Mouse (Mus musculus) kidney, embryonic 14.5 days (tissue): Measurements from ENCODE around the gene Shmt2. TPM values are rescaled to one million over a fixed set of nuclear protein-coding genes. Genes with fewer than 3 reads are reported as not detected.

ENCODE experiments used
- ATAC-seq: fragments of 200-750 bp; cut with Nextera tagmentation; 2 replicates; pipeline ENCODE4 v1.8.0; 2017; ENCODE audit warnings: moderate number of reproducible peaks, mild to moderate bottlenecking, moderate TSS enrichment, moderate library complexity; ENCODE audit not compliant: low FRiP score, low TSS enrichment
- H3K27ac ChIP-seq: fragments of 300-500 bp; sonication (generic); 2 replicates; pipeline ENCODE4 v1.5.1; 2014; ENCODE audit warnings: low read depth, mild to moderate bottlenecking, low read length, moderate library complexity, mixed read lengths
- H3K27me3 ChIP-seq: fragments of 300-500 bp; sonication (generic); 2 replicates; pipeline ENCODE4 v1.6.1; 2014; ENCODE audit warnings: mild to moderate bottlenecking, low read length; ENCODE audit not compliant: control insufficient read depth, insufficient read depth
- H3K36me3 ChIP-seq: fragments of 300-500 bp; sonication (generic); 2 replicates; pipeline ENCODE4 v1.6.1; 2014; ENCODE audit warnings: low read length, mixed read lengths; ENCODE audit not compliant: control insufficient read depth, insufficient read depth
- H3K4me1 ChIP-seq: fragments of 300-500 bp; sonication (generic); 2 replicates; pipeline ENCODE4 v1.6.1; 2014; ENCODE audit warnings: low read length, mixed read lengths; ENCODE audit not compliant: control insufficient read depth, insufficient read depth
- H3K4me2 ChIP-seq: fragments of 300-500 bp; sonication (generic); replicated peaks from 2 replicates; pipeline ENCODE4 v1.6.1; 2014; ENCODE audit warnings: low read depth, mild to moderate bottlenecking, low read length
- H3K4me3 ChIP-seq: fragments of 300-500 bp; sonication (generic); 2 replicates; pipeline ENCODE4 v1.5.1; 2014; ENCODE audit warnings: mild to moderate bottlenecking, low read length
- H3K9ac ChIP-seq: fragments of 300-500 bp; sonication (generic); 2 replicates; pipeline ENCODE4 v1.6.1; 2014; ENCODE audit warnings: low read depth, mild to moderate bottlenecking, low read length, moderate library complexity
- H3K9me3 ChIP-seq: fragments of 300-500 bp; sonication (generic); 2 replicates; pipeline ENCODE4 v1.6.1; 2016; ENCODE audit warnings: low read length; ENCODE audit not compliant: control insufficient read depth
- WGBS: fragments of 180-500 bp; shearing (Covaris S2); extraction: QIAGEN DNeasy Blood & Tissue Kit; methylation state at CpG from one replicate; pipeline ENCODE4 v1.1.7; 2014; 5-methylcytosine and 5-hydroxymethylcytosine counted together
- polyA plus RNA-seq: library from polyadenylated mRNA; unstranded; fragments of >200 nt; fragmentation: Nextera tagmentation; extraction: Ambion mirVana; gene quantifications from 2 replicates; pipeline ENCODE4 v1.2.1, GENCODE M21; 2014

Shmt2 gene
- polyA plus RNA-seq, 1 experiment from 2014 or later: 99.8 TPM

DNA sequence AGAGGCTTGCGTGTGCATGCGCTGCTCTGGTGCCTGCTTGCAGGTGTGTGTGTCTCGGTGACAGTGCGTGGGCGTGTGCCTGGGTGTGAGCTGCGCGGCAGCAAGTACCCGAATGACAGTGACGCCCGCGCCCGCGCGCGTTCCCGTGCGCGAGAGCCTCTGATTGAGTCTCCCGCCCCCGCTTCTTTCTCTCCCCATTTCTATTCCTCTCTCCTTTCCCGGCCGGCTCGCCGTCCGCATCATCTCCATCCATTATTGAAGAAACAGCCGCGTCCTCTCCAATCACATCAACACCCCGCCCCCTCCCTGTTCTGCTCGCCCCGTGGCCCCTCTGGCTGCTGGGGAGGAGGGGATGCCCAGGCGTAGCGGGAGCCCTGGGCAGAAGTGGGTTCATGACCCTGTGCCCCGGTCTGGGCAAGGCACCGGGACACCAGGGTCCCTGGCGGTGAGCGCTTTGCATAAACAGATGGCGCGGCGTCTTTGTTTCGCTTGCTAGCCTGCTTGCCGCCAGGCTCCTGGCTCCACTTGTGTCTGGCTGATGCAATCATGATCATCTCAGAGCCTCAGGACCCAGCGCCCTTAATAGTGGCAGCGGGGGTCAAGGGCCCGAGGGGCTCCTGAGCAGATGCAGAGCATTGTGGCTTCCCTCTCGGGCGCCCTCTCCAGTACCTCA lies 10.5 kb downstream of the Shmt2 start:
- Histone ChIP-seq H3K36me3 (no peaks in the 10 kb centered on the region), H3K27me3 (peaks cover 71% of the 10 kb centered on the region), H3K4me2 (peak overlapping the region; percentile 83), H3K27ac (no peak overlapping the region), H3K9ac (peak overlapping the region; percentile 35; the same call in 1 of the 2 replicates), H3K4me1 (peaks cover 49% of the 10 kb centered on the region), H3K9me3 (no peaks in the 10 kb centered on the region), H3K4me3 (peak overlapping the region; percentile 44)
- WGBS: 0% methylated on average over 43 of the region's 46 CpGs
- no peak for ATAC-seq

DNA sequence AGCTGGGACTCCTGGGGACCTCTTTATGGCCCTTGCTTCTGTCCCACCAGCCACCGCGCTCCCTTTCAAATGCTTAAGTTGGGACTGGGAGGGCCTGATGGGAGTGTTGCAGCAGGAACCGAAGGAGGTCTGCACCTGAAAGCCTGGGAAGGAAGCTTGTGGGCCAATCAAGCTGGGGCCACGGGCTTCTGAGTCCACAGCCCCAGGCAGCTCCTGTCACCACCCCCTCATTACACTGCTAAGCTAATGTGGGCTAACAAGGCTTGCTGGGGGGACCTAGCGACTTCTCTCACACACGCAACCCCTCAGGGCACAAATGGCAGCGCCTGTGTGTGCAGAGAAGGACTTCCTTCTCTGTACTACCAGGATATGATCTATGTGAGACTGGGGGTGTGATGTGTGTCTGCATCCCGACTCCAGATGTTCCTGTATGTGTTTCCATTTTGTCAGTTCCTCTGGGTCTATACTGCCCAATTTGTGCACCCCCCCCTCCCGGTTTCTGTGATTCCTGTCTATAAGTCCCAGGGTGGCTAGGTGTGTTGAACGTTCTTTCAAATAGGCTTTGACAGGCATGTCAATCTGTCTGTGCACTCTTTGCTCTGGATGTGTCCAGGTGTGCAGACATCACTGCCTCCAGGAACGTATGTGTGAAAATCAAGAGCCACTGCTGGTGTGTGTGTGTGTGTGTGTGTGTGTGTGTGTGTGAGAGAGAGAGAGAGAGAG lies 11.2 kb downstream of the Shmt2 start:
- H3K4me3 ChIP-seq: peak overlapping the region; percentile 44; the same call in 1 of the 2 replicates
- peaks cover 42% of the 10 kb centered on the region for H3K4me1 ChIP-seq
- peak overlapping the region; percentile 83 for H3K4me2 ChIP-seq
- H3K9me3 ChIP-seq: no peaks in the 10 kb centered on the region
- no peak overlapping the region for H3K9ac ChIP-seq
- H3K27ac ChIP-seq: no peak overlapping the region
- H3K36me3 ChIP-seq: no peaks in the 10 kb centered on the region
- peaks cover 70% of the 10 kb centered on the region for H3K27me3 ChIP-seq
- no peak for ATAC-seq
- WGBS: 3% methylated on average over 11 of the region's 11 CpGs

DNA sequence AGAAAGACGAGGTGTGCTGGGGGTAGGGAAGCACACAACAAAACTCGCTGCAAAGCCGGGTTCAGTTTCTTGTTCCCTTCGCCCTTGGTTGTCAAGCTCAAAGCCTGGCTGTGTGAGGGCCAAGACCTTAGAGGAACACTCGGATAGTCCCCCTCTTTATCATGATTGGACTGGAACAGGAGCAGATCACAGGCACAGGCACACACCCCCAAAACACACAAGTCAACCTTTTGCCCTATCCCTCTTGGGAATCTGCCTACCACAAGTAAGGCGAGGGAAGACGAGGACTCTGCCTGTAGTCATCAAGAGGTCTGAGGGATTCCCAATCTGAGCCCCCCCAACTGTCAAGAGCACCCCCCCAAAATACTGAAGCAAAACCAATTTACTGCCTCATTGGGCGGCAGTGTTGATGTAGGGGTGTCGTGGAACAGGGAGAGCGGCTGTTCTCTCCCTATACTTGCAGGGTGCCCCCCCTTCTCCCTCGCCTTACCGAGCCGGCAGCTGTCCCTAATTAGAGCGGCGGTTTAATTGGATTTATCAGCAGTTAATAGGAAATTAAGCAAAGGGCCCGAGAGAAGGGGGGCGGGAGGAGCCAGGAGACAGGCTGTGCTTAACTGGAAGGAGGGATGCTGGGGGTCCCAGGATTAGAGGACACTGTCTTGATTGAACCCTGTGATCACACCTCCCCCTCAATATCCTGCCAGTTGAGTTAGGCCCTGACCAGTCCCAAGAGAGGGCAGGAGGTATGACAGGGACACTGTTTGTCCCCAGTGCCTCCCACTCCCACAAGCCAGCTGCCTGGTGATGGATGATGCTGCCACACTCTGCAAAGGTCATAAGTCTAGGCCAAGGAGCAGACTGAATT lies 12.2 kb downstream of the Shmt2 start:
- Histone ChIP-seq H3K27ac (no peak overlapping the region), H3K9ac (no peak overlapping the region), H3K4me2 (peak overlapping the region; percentile 58), H3K9me3 (no peaks in the 10 kb centered on the region), H3K4me3 (peak overlapping the region; percentile 38), H3K27me3 (peaks cover 61% of the 10 kb centered on the region), H3K36me3 (no peaks in the 10 kb centered on the region), H3K4me1 (peaks cover 38% of the 10 kb centered on the region)
- 5% methylated on average over 17 of the region's 17 CpGs for WGBS
- no peak for ATAC-seq

DNA sequence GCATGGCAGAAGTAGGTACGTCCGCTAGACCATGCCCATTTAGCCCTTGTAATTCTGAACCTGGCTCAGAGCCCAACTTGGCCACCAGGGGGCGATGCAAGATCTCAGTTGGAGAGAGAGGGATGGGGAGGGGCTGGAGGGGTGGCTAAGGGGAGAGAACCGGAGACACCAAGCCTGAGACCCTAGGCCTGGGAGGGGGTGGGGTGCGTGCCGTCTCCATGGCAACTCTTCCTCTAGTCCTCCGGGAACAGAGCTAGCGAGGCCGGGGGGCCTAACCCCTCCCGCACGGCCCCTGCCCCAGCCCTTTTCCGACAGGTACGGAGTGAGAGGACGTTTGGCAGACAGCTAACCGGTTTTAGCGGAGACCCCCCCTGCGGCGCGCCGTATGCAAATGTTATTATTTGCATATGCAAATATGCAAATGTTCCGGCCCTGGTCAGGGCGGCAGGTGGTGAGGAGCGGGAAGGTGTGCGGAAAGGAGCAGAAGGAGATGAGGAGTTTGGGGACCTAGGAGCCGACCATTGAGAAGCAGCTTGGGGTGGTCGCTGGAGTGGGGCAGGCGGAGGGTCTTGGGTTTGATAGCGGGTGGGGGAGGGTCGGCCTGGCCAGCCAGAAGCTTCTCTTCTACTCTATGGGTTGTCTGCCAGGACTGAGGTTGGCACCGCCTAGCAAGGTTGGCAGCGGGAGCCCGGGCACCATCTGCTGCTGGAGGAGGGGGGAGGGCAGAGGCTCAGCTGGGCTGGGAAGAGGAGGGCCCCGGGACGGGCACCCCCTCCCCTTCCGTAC lies 13.0 kb downstream of the Shmt2 start:
- peak overlapping the region; percentile 38 for H3K4me3 ChIP-seq
- H3K4me1 ChIP-seq: peaks cover 38% of the 10 kb centered on the region
- H3K9me3 ChIP-seq: no peaks in the 10 kb centered on the region
- H3K4me2 ChIP-seq: peak overlapping the region; percentile 58
- H3K36me3 ChIP-seq: no peaks in the 10 kb centered on the region; the same call in 1 of the 2 replicates
- peak; percentile 65 for ATAC-seq
- H3K27me3 ChIP-seq: peaks cover 52% of the 10 kb centered on the region
- H3K27ac ChIP-seq: no peak overlapping the region
- 2% methylated on average over 33 of the region's 35 CpGs for WGBS
- H3K9ac ChIP-seq: no peak overlapping the region

DNA sequence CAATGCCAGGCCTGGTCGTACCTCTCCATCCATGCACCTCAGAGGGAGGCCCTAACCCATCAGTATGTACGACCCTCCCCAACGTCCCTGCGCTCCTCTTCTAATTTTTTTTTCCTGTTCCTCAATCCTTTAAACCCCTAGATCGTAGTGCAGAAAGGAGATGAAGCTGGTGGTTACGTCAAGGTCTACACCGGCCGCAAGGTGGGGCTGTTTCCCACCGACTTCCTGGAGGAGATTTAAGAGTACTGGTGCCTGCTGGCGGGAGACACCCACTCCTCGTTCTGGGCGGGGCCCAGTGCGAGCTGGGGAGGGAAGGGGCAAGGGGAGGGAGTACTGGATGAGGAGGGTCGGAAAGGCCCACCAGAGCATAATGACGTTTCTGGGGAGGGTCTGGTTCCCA lies 14.0 kb downstream of the Shmt2 start:
- H3K9ac ChIP-seq: no peak overlapping the region
- H3K4me2 ChIP-seq: peak overlapping the region; percentile 58
- H3K27me3 ChIP-seq: peaks cover 42% of the 10 kb centered on the region
- no peaks in the 10 kb centered on the region for H3K9me3 ChIP-seq
- no peak overlapping the region; the same call in 1 of the 2 replicates for H3K4me3 ChIP-seq
- no peak overlapping the region for H3K27ac ChIP-seq
- no peaks in the 10 kb centered on the region; the same call in 1 of the 2 replicates for H3K36me3 ChIP-seq
- 2% methylated on average over 15 of the region's 15 CpGs for WGBS
- peak; percentile 2; the same call in 1 of the 2 replicates for ATAC-seq
- H3K4me1 ChIP-seq: peaks cover 30% of the 10 kb centered on the region

DNA sequence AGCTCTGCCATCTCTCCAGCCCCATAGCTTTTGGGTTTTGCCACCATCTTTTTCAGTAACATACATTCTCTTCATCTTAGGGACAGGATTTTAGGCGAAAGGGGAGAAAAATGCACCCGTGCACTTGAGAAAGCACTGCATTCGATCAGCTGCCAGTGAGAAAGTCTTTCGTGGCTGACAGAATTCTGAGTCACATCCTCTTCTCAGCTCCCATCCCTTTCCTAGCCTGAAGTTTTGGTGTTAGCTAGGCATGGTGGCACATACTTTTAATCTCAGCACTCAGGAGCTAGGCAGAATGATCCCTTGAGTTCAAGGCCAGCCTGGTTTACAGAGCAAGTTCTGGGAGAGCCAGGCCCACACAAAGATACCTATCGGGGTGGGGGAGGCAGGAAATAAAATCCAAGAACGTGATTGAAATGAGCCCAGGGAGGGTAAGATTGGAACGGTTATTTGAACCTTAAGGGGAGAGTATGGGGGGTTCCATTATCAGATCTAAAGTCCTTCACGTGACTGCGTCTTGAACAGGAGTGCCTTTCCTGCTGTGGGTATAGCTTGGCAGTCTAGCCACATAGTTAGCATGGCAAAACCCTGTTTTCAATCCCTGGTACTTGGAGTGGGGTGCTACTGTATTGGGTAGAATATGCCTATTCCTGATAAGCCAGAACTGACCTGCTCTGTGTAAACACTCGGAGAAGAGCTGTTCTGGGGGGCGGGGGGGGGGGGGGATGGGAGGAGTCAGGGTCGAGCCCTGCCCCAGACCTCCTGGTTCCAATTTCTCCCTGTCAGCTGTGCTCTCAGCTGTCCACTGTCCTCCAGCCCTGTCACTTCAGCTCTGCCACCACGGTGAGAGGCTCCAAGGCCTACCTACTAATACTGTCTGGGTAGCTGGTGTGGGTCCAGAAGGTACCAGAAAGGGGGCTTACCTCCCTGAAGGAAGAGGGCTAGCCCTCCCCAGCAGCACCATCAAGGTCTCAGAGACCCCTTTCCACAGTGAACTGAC lies 21.1 kb downstream of the Shmt2 start, which contains the start of gene Stac3:
Gene Stac3 (plus strand): TSS at position 793 of the 1,000 bp plus-strand sequence.
- H3K4me1 ChIP-seq: no peaks in the 10 kb centered on the region
- no peak within 1 kb of the TSS for H3K4me2 ChIP-seq
- no peak within 1 kb of the TSS for H3K9ac ChIP-seq
- no peaks in the 10 kb centered on the region for H3K27me3 ChIP-seq
- H3K4me3 ChIP-seq: no peak within 1 kb of the TSS
- no peak within 1 kb of the TSS for H3K27ac ChIP-seq
- WGBS: 60% methylated on average over 11 of the region's 13 CpGs
- 0 out of 2 replicates have a peak, but pooled peaks have one; percentile 36 for ATAC-seq
- no peaks in the 10 kb centered on the region for H3K9me3 ChIP-seq
- H3K36me3 ChIP-seq: peaks cover 36% of the 10 kb centered on the region

DNA sequence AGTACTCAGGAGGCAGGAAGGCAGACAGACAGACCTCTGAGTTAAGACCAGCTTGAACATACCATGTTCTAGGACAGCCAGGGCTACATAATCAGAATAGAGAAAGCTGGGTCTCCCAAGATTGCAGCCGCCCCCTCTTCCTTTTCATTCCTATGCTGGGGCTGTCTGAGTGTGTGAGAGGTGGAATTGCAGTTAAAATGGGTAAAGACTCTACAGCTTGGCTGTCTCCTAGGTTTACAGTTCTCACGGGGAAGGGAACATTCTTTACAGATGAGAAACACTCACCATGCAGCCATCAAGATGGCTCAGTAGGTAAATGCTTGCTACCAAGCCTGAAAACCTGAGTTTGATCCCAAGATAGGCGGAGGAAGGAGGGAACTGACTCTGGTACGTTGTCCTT lies 22.2 kb downstream of the Shmt2 start:
- no peak overlapping the region for H3K4me2 ChIP-seq
- no peaks in the 10 kb centered on the region for H3K4me1 ChIP-seq
- no peak for ATAC-seq
- no peaks in the 10 kb centered on the region for H3K9me3 ChIP-seq
- WGBS: 81% methylated on average over 4 of the region's 4 CpGs
- H3K27me3 ChIP-seq: no peaks in the 10 kb centered on the region
- H3K36me3 ChIP-seq: peaks cover 47% of the 10 kb centered on the region
- H3K4me3 ChIP-seq: no peak overlapping the region
- H3K9ac ChIP-seq: no peak overlapping the region
- H3K27ac ChIP-seq: no peak overlapping the region
